Mouse (Mus musculus): ENCODE results near the gene Idnk. TPM values are rescaled to one million over a fixed set of nuclear protein-coding genes. Genes with fewer than 3 reads are reported as not detected.
A peak's percentile ranks its signal among the peaks of the same experiment; 100 is the strongest.
"Not testable (repeated sequence)": the region's sequence is repeated elsewhere in the genome, so short reads cannot be mapped to it uniquely, and the experiment has no call there.

The Idnk gene
- polyA plus RNA-seq, 1 experiment from 2014 or later = 47.1 TPM

DNA sequence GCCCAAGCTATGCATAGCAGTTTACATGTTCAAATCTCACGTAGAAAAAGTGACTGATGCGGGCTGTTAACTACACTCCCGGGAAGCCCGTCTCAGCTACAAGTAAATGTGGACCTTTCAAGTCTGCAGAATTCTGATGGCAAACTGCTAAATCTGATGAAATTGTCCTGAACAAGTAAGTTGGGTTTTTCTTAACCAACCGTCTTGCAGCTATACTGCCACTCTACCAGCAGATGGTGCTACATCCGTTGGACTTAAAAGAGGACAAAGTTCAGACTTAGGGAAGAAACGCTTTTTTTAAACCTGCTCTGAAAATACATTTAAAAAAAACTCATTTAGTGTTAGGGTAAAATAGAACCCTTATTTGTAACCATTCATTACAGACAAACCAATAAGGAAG lies 31.3 kb upstream of the Idnk start:
- Histone ChIP-seq H3K4me1 (peaks cover 32% of the 10 kb centered on the region), H3K27ac (no peak overlapping the region), H3K9me3 (no peaks in the 10 kb centered on the region), H3K4me3 (peak overlapping the region; percentile 97), H3K36me3 (replicated peaks) (peaks cover 32% of the 10 kb centered on the region), H3K27me3 (ENCODE audit: poor library complexity, severe bottlenecking) (no peaks in the 10 kb centered on the region)
- DNase-seq (ENCODE audit: extremely low spot score, low spot score) = peak; percentile 53
- 41% methylated on average over 7 of the region's 7 CpGs for WGBS

- Histone ChIP-seq H3K27me3 (ENCODE audit: poor library complexity, severe bottlenecking) (no peaks in the 10 kb centered on the region), H3K4me1 (peaks cover 32% of the 10 kb centered on the region), H3K36me3 (replicated peaks) (peaks cover 32% of the 10 kb centered on the region), H3K4me3 (peak overlapping the region; percentile 97), H3K9me3 (no peaks in the 10 kb centered on the region), H3K27ac (peak overlapping the region; percentile 100)
- under 1% methylated on average over 82 of the region's 92 CpGs for WGBS
- DNase-seq (ENCODE audit: extremely low spot score, low spot score) = peak; percentile 44
Observed at GRCm38 (mm10) chr13:58126862-58127765, 30.3 kb upstream of the Idnk start.

DNA sequence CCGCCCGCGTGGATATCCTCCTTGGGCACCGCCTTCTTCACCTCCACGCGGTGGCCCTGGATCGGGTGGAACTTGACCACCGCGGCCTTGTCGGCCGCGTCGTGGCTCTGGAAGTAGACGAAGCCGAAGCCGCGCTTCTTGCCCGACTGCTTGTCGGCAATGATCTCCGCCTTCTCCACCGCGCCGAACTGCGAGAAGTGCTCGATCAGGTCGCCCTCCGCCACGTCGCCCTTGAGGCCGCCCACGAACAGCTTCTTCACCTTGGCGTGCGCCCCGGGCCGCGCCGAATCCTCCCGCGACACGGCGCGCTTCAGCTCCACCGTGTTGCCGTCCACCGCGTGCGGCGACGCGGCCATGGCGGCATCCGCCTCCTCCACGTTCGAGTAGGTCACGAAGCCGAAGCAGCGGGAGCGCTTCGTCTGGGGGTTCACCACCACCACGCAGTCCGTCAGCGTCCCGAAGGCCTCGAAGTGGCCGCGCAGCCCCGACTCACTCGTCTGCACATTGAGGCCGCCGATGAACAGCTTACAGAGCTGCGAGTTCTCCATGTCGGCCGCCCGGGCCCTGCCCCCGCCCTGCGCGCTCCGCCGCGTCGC lies 29.6 kb upstream of the Idnk start:
- Histone ChIP-seq H3K9me3 (no peaks in the 10 kb centered on the region), H3K36me3 (replicated peaks) (peaks cover 32% of the 10 kb centered on the region), H3K4me1 (peaks cover 32% of the 10 kb centered on the region), H3K27me3 (ENCODE audit: poor library complexity, severe bottlenecking) (no peaks in the 10 kb centered on the region), H3K27ac (peak overlapping the region; percentile 100), H3K4me3 (peak overlapping the region; percentile 97)
- no peak for DNase-seq (ENCODE audit: extremely low spot score, low spot score)
- WGBS = under 1% methylated on average over 81 of the region's 81 CpGs

DNA sequence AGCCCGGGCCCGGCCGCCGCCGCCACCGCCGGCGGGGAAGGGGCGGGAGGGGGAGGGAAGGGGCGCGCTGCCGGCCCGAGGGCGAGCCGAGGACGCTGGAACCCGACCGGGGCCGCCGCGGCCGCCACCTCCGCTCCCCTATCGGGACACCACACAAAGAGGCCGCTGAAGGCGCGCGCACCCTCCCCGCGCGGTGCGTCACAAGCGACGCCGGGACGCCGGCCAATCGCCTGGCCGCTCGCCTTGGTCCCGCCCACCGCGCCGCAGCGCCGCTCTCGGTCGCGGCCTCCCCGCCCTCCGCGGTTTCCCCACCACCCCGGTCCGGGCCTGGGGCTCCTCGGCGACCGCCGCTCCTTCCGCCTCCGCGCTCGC lies 29.1 kb upstream of the Idnk start, which contains the start of gene Hnrnpa0:
TSS of gene Hnrnpa0 (minus strand) at position 161 of the 372 bp plus-strand sequence.
- Histone ChIP-seq H3K4me3 (peak within 1 kb of the TSS; percentile 97), H3K27ac (peak within 1 kb of the TSS; percentile 100), H3K4me1 (peaks cover 32% of the 10 kb centered on the region), H3K27me3 (ENCODE audit: poor library complexity, severe bottlenecking) (no peaks in the 10 kb centered on the region), H3K9me3 (no peaks in the 10 kb centered on the region), H3K36me3 (replicated peaks) (peaks cover 32% of the 10 kb centered on the region)
- DNase-seq (ENCODE audit: extremely low spot score, low spot score) = peak; percentile 91
- under 1% methylated on average over 45 of the region's 62 CpGs for WGBS

GRCm38 (mm10) chr13:58128768-58129671 lies 28.4 kb upstream of the Idnk start:
- peak; percentile 97 for DNase-seq (ENCODE audit: extremely low spot score, low spot score)
- no peaks in the 10 kb centered on the region for H3K9me3 ChIP-seq
- under 1% methylated on average over 78 of the region's 83 CpGs for WGBS
- H3K36me3 ChIP-seq (replicated peaks) = peaks cover 32% of the 10 kb centered on the region
- peaks cover 31% of the 10 kb centered on the region for H3K4me1 ChIP-seq
- peak overlapping the region; percentile 100 for H3K27ac ChIP-seq
- H3K27me3 ChIP-seq (ENCODE audit: poor library complexity, severe bottlenecking) = no peaks in the 10 kb centered on the region
- peak overlapping the region; percentile 97 for H3K4me3 ChIP-seq

GRCm38 (mm10) chr13:58129687-58130246 lies 27.7 kb upstream of the Idnk start:
- Histone ChIP-seq H3K9me3 (no peaks in the 10 kb centered on the region), H3K4me3 (peak overlapping the region; percentile 97), H3K27ac (peak overlapping the region; percentile 100), H3K27me3 (ENCODE audit: poor library complexity, severe bottlenecking) (no peaks in the 10 kb centered on the region), H3K36me3 (replicated peaks) (peaks cover 28% of the 10 kb centered on the region), H3K4me1 (peaks cover 26% of the 10 kb centered on the region)
- WGBS = 48% methylated on average over 4 of the region's 4 CpGs
- DNase-seq (ENCODE audit: extremely low spot score, low spot score) = no peak

GRCm38 (mm10) chr13:58131692-58132091 lies 25.8 kb upstream of the Idnk start:
- H3K4me3 ChIP-seq = no peak overlapping the region
- peaks cover 12% of the 10 kb centered on the region for H3K4me1 ChIP-seq
- H3K9me3 ChIP-seq = peaks cover 9% of the 10 kb centered on the region; the same call in 1 of the 2 replicates
- no peaks in the 10 kb centered on the region for H3K27me3 ChIP-seq (ENCODE audit: poor library complexity, severe bottlenecking)
- H3K27ac ChIP-seq = no peak overlapping the region
- H3K36me3 ChIP-seq (replicated peaks) = peaks cover 10% of the 10 kb centered on the region
- DNase-seq (ENCODE audit: extremely low spot score, low spot score) = no peak
- 48% methylated on average over 3 of the region's 3 CpGs for WGBS

- H3K9me3 ChIP-seq; H3K36me3 ChIP-seq (replicated peaks); DNase-seq (ENCODE audit: extremely low spot score, low spot score); H3K27ac ChIP-seq; H3K4me3 ChIP-seq; H3K27me3 ChIP-seq (ENCODE audit: poor library complexity, severe bottlenecking): not testable (repeated sequence)
- peaks cover 14% of the 10 kb centered on the region for H3K4me1 ChIP-seq
- 96% methylated on average over 8 of the region's 8 CpGs for WGBS
Observed at GRCm38 (mm10) chr13:58146603-58147002, 10.8 kb upstream of the Idnk start.

- DNase-seq (ENCODE audit: extremely low spot score, low spot score) = no peak
- H3K27ac ChIP-seq = no peak overlapping the region
- H3K36me3 ChIP-seq (replicated peaks) = no peaks in the 10 kb centered on the region
- H3K27me3 ChIP-seq (ENCODE audit: poor library complexity, severe bottlenecking) = no peaks in the 10 kb centered on the region
- peaks cover 5% of the 10 kb centered on the region; the same call in 1 of the 2 replicates for H3K9me3 ChIP-seq
- peaks cover 14% of the 10 kb centered on the region for H3K4me1 ChIP-seq
- no peak overlapping the region for H3K4me3 ChIP-seq
- 80% methylated on average over 1 of the region's 1 CpGs for WGBS
Observed at GRCm38 (mm10) chr13:58147760-58148159, 9.7 kb upstream of the Idnk start.

DNA sequence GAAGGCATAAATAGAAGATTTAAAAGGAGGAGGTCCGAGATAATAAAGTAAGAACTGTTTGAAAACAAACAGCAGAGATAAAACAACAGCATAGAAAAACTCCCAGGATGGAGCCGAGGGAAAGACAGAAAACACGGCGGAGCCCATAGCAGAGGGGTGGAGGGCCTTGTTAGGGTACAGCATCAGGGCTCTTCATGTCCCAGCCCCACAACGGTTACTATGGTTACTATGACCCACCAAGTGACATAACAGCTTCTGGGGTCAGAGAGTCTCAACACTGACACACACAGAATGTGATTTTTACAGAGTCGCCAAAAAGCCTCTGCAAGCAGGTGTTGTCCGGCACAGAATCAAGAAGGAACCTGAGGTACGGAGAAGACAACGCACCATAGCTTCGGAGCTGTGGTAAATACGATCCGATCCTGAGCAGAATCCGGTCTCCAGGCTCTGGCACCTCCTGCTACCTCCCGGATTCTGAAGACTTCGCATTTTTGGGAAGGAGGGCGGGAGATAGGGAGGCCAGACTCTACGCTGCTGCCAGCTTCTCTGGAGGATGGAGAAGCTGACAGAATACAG lies 9.1 kb upstream of the Idnk start:
- Histone ChIP-seq H3K4me1 (peaks cover 14% of the 10 kb centered on the region), H3K9me3 (peaks cover 5% of the 10 kb centered on the region; the same call in 1 of the 2 replicates), H3K4me3 (peak overlapping the region; percentile 55), H3K27me3 (ENCODE audit: poor library complexity, severe bottlenecking) (no peaks in the 10 kb centered on the region), H3K36me3 (replicated peaks) (no peaks in the 10 kb centered on the region), H3K27ac (peak overlapping the region; percentile 78)
- WGBS = 2% methylated on average over 17 of the region's 17 CpGs
- DNase-seq (ENCODE audit: extremely low spot score, low spot score) = peak; percentile 83

DNA sequence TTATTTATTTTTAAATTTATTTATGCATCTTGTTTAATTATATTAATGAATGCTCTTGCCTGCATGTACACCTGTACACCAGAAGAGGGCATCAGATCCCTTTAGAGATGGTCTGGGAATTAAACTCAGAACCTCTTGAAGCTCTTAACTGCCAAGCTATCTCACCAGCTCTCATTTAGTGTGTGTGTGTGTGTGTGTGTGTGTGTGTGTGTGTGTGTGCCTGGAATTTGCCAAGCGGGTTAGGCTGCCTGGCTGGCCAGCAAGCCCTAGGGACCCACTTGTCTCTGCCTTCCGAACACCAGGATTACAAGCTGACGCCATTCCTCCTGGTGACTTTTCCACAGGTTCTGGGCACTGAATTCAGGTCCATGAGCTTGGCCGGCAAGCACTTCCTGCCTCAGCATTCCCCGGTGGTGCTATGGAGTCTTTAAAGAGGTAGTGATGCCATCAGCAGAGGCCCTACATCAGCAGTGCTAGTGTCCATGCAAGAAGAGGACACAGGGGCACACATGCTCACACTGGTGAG lies 8.4 kb upstream of the Idnk start:
- no peak for DNase-seq (ENCODE audit: extremely low spot score, low spot score)
- Histone ChIP-seq H3K4me3 (peak overlapping the region; percentile 55), H3K4me1 (peaks cover 14% of the 10 kb centered on the region), H3K36me3 (replicated peaks) (no peaks in the 10 kb centered on the region), H3K27me3 (ENCODE audit: poor library complexity, severe bottlenecking) (no peaks in the 10 kb centered on the region), H3K9me3 (peaks cover 5% of the 10 kb centered on the region; the same call in 1 of the 2 replicates), H3K27ac (peak overlapping the region; percentile 78; the same call in 1 of the 2 replicates)
- WGBS = 52% methylated on average over 5 of the region's 5 CpGs
